Mouse (Mus musculus): ENCODE results near the gene Rgs12.
A peak's percentile ranks its signal among the peaks of the same experiment; 100 is the strongest.

The Rgs12 gene

DNA sequence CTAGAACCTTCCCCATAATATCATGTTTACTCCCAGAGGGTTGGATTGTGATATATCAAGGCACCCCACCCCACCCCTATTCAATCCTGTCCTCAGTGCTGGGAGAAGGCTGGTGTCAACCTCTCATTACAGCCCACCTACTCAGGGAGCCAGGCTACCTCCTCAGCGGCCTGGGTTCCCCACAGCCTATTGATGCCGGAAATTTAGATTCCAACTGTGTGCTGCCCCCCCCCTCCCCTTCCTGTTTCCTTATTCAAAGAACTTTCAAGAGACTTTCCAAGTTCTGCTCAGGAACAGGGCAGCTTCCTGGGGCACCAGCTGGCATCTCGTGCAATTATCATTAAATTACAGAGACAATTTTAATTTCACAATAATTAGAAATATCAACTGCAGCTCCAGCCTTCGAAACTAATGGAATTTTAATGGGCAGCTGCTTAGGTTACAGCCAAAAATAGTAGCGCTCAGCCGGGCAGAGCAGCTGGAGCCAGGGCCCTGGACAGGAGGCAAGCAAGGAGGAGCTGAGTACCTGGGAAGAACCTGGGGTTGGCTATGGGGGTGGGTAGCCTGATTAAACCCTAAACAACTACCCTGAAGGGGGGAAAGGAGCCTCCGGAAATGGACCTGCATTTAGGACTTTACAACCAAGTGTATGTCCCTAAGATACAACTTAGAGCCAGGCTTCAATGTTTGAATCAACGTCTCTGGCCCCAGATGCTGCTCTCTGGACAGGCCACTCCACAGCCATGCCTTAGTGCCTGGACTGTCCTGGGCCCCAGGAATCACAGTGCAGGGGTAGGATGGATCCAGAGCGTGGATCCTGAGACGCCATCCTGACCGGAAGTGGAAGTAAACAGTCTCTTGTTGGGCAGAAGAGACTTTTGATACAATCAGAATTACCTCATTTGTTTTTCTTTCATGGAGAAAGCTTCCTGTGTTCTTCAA lies 17.5 kb upstream of the Rgs12 start:
- DNase-seq (ENCODE audit: low spot score in 2 of 2), result no peak

DNA sequence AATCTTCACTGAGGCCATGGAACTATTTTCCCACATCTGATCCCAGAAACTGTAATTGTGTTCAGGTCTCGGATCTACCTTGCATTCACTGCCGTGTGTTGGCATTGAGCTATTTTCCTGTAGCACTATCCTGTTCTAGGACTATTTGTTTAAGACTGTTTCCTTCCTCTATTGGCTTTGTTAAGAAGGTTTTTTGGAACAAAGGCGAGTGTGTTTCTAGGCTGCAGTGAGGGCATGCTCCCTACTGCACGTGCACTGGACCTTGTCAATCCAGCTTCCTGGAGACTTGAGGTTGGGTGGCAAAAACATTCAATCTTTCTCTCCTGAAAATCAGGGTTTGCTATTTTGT lies 16.8 kb upstream of the Rgs12 start:
- DNase-seq (ENCODE audit: low spot score in 2 of 2), result no peak

DNA sequence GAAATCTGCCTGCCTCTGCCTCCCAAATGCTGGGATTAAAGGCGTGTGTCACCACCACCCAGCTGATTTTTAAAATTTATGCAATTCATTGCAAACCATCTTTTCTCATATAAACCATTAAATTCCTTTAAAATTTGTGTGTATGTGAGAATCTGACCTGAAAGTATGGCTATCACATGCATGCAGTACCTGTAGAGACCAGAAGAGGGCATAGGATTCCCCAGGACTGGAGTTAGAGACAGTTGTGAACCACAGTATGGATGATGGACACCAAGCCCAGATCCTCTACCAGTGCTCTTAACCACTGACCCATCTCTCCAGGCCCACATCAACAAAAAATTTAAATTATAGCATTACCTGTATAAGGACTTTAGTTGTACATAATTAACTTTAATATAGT lies 15.8 kb upstream of the Rgs12 start:
- DNase-seq (ENCODE audit: low spot score in 2 of 2), result no peak

DNA sequence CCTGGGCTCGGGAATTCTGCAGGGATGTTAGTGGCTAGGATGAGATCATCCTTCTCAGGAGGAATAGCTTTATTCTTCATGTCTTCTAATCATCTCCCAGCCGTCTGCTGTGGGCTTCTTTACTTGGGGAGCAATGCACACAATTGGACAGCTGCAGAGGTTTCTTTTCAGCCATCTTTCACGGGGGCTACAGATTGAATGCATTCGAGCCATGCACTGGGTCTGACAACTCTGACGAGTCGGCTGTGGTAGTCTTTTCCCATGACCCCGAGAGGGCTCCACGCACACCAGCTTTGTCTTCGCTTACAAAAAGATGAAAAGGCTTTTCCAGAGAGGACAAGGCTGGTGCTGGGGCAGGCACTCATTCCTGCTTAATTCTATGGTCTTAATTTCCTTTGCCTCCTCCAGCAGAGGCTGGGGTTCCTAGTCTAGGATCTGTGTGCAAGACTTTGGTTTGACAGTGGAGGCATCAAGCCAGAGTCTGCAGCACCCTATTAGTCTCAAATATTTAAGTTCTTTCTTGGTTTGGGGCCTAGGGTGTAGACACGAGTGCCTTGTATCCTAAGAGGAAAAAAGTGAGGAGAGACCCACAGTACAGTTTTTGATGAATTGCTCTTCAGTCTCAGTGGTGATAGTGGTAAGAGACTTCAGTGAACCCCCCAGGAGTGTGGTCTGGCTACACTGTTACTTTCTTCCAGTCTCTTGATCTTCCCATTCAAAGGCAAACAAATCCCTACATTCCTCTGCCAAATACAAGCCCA lies 7.4 kb upstream of the Rgs12 start:
- no peak for DNase-seq (ENCODE audit: low spot score in 2 of 2)

DNA sequence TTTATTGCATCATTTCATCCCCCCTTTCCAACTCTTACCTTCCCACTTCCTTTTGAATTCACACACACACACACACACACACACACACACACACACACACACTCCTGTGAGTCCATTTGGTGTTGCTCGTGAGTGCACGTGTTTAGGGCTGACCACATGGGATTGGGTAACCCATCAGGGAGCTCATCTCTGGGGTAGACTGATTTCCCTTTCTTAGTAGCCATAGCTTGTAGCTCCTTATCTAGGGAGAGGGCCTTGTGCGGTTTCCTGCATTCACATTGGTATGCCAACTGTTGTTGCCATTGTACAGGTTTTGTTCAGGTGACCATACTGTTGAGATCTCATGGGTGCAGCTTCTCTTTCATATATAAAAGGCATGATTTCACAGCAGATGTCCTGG lies 5.8 kb upstream of the Rgs12 start:
- no peak for DNase-seq (ENCODE audit: low spot score in 2 of 2)

DNA sequence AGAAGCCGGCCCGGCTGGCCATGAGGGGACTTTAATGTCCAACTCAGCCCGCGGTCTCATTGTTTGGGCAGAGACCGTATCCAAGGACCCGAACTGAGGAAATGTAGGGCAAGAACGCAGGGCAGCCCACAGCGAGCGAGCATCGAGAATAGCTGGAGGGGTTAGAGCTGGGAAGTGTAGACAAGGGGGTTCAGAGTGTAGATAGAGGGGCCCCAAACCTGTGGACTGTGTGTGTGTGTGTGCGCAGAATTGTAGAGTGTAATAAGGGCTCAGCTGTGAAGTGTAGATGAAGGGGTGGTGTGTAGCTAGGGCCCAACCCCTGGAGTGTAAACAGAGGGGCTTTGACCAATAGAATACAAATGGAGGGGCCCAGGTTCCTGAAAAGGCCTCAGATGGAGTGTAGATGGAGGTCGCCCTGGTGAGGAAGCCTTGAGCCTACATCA lies 545 bp downstream of the Rgs12 start:
- no peak for DNase-seq (ENCODE audit: low spot score in 2 of 2)

DNA sequence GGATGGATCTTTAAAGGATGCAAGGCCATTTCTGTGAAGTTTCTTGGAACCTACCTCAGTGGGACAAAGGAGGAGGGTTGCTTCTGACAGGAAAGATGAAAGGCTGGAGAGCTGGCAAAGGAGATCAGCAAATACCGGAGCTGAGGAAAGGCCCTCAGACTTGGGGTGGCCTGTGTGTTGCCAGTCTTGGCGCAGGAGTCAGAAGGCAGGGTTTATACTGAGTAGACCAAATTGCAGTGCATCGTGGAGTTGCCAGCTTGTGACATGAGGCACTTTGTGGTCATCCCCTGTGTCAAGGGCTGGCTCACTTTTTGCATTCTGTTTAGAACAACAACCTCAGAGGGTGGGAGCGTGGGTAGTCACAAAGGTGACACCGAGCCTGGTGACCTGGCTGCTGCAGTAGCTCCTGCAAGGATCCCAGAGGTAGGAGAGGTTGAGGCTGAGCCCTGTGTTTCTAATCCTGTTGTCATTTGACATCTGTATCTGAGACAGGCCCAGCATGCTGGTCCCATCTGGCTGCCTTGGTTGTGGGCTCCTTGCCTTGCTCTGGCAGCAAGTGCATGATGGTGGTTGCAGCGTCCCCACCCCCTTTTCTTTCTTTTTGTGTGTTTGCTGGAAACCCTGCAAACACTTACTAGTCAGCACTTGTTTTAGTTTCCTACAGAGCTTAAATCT lies 1.4 kb downstream of the Rgs12 start:
- no peak for DNase-seq (ENCODE audit: low spot score in 2 of 2)

DNA sequence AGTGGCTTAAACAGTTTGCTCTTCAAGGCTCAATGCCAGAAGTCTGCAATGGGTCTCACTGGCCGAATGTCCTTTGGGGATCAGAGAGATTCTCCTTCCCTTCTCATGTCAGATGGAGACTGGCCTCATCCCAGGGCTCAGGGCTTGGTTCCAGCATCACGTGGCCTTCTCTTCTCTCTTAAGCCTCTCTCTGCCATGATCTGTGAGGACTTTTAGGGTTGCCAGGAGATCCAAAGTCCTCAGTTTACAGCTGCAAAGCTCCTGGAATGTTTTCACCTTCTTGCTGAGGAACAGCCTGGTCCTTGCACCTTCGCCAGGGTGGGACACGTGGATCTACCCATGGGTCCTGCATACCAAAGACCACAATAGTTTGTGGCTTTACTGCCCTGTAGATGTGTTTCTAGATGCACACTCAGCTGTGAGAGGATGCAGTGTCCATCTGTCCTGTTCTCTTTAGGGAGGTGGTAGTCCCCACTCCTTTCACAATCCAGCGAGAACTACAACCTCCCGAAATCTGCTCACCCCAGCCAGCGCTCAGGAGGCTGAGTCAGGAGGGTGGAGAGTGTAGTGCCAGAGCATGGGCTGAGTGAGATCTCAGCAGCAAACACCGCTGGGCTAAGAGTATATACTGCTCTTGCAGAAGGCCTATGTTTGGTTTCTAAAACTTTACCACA lies 2.1 kb downstream of the Rgs12 start:
- DNase-seq (ENCODE audit: low spot score in 2 of 2), result no peak

DNA sequence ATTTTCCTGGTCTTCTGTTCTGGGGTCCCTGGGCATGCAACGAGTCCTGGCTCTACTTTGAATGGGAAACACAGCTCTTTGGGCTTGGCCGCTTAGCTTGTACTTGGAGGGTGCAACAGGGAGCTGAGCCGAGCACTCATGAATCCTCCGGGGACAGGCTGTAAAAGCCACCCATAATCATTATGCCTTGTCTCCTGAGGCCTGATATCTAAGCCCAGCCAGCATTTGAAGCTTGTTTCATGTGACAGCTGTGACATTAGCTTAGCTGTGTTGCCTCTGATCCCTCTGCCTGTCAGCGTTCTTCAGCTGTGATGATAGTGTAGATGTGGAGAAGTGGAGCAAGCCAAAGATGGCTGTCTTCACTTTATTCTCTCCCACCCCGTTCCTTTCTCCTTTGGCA lies 5.3 kb downstream of the Rgs12 start:
- DNase-seq (ENCODE audit: low spot score in 2 of 2), result no peak

DNA sequence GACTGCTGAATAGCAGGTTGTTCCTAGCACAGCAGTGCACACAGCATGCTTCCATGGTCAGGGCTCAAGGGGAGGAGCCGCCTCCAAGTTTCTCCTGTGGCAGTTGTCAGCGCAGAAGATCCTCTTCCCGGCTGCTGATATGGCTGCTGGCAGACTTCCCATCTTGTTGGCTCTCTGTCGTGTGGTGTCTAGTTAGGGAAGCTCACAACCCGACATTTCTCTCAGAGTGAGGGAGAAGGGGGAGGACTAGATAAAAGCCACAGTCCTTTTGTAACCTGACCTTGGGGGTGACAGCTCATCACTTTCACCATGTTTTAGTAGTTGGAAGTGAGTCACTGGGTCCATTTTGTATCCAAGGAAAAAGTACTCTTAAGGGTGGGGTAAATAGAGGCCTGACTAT lies 6.4 kb downstream of the Rgs12 start:
- DNase-seq (ENCODE audit: low spot score in 2 of 2), result no peak

DNA sequence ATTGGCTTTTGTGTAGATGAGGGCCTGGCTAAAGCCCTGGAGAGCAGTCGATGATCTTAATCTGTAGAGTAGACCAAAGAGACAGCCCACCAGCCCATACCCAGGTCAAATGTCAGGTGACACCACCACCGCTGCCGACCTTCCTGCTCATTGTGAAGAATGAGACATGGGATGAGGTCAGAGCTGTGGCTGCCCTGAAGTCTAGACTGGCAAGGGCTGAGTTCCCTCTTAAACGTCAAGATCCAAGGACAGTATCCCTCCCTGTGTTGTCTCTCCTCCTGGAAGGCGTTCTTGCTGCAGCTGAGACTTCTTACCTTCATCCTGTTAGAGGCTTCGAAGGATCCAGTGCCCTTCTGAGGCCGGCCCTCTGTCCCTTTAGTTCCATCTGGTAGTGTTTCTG lies 6.9 kb downstream of the Rgs12 start:
- DNase-seq (ENCODE audit: low spot score in 2 of 2), result no peak

DNA sequence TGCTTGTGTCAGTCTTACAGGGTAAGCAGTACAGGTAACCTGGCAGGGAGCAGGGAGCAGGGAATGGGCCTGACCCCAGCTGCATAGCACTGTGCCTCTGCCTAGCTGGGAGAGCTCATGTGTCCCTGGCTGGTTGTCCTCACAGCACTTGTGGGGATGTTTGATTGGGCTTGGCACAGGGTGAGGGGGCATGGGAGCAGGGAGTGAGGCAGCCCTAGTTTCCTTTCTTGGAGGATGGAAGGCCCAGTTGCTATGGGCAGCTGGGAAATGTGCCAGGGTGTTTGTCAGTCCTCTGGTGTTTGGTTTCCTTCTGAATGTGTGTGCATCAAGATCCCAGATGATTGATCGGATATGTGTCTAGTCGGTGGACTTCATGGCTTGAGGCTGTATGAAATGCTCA lies 7.8 kb downstream of the Rgs12 start:
- peak in 1 of 2 experiments; percentile 20 for DNase-seq (ENCODE audit: low spot score in 2 of 2)

DNA sequence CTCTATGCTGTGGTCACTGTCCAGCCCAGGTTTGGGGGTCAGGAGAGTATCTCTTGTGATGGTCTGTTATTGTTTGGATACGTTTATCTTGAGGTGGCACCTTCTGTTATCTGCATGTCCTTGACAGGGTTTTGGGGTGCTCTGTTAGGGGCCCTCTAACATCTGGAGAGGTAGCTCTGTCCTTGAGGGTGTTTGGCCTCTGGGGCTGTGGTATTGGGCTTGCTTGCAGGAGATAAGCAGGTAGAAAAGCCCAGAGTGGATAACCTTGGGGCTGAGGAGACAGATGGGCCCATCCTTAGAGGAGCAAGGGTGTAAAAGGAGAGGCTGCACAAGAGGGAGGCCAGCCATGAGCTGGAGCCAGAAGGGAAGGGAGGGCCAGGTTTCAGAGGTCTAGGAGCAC lies 10.8 kb downstream of the Rgs12 start:
- DNase-seq (ENCODE audit: low spot score in 2 of 2), result no peak

DNA sequence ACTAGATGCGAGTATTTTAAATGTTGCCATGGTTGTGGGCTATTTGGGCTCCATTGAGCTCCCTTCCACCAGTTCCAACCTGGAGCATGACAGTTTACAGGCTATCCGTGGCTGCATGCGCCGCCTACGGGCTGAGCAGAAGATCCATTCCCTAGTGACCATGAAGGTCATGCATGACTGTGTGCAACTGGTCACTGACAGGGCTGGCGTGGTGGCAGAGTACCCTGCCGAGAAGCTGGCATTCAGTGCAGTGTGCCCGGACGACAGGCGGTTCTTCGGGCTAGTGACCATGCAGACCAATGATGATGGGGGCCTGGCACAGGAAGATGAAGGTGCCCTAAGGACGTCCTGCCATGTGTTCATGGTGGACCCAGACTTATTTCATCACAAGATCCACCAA lies 16.3 kb downstream of the Rgs12 start:
- DNase-seq (ENCODE audit: low spot score in 2 of 2), result no peak

DNA sequence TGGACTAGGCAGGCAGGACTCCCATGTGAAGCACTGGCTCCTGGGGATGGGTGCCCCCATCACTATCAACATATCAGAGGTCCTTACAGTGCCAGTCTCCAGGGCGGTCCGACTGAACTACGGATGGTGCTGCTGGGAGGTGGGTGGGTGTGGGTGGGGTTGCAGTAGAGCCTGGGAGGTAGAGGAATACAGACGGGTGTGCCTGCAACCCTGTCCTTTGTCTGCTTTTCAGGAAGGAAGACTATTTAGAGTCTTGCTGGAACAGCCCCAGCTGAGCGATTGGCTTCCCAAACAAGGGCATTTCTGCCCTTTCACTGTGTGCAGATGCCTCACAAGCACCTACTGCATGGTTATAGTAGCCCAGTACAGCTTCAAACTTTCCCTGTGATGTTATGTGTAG lies 19.1 kb downstream of the Rgs12 start:
- DNase-seq (ENCODE audit: low spot score in 2 of 2), result no peak

DNA sequence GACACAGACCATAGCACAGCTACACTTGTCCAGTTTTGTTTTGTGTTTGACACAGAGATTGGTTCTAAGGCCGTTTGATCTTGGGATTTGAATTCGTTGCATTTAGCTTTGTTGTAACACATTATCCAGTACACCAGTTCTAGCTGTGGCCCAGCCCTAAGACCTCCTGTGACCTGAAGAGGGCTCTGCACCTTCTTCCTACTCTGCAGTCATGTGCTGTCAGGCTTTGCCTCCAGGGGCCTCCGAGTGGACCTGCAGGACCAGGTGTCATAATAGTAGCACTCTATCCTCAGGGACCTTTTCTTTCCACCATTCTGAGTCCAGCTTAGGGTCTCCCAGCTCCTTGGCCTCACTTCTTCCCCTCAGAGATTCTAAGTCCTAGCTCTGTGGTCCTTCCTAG lies 23.2 kb downstream of the Rgs12 start:
- DNase-seq (ENCODE audit: low spot score in 2 of 2), result no peak

DNA sequence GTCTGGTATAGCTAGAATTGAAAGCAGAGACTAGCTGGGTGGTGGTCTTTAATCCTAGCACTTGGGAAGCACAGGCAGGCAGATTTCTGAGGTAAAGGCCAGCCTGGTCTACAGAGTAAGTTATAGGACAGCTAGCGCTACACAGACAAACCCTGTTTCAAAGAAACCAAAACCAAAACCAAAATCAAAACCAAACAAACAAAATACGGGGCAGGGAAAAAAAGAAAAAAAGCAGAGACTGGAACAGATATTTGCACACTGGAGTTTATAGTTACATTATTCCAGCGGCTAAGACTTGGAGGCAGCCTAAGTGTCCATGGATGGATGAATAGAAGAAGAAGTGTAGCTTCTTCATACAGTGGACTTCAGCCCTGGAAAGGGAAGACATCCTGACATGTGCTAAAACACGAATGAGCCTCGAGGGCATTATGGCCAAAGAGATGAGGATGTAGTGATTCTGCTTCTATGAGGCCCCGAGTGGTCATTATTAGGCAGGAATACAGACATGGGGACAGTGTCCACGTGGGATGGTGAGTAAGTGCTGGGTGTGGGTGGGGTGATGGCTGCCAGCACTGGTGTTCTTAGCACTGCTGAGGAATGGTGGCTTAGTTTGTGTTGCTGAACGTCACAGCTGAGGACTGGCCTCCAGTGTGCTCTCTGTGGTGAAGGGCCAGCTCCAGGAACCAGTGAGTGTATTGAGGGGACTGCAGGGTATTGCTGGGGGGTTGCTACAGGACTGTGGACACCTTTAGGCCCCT lies 24.5 kb downstream of the Rgs12 start:
- DNase-seq (ENCODE audit: low spot score in 2 of 2), result no peak

DNA sequence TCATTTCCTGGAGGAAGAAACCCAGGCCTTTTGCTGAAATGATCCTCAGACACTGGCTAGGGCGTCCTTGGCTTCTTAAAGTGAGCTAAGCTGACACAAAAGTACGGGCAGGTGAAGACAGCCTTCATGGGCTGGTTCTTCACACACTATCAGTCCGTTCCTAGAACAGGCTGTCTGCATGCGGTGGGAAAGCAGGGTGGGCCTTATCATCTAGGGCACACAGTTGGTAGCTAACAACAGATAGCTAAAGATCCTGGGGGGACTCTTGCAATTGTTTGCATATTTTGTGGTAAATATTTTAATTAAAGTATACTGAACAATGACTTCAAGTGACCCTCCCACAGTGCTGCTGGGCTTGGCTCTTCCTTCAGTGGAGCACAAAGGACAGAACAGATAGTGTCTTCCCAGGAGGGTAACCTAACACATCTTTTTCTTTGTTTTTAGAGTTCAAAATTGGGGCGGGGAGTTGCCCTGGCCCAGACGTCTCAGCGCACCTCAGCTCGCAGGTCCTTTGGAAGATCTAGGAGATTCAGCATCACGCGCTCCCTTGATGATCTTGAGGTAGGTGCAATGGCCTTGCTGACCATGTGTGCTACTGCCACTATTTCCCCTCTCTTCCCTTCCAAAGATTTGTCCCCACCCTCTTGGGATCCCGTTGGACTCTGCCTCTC lies 25.7 kb downstream of the Rgs12 start:
- no peak for DNase-seq (ENCODE audit: low spot score in 2 of 2)

DNA sequence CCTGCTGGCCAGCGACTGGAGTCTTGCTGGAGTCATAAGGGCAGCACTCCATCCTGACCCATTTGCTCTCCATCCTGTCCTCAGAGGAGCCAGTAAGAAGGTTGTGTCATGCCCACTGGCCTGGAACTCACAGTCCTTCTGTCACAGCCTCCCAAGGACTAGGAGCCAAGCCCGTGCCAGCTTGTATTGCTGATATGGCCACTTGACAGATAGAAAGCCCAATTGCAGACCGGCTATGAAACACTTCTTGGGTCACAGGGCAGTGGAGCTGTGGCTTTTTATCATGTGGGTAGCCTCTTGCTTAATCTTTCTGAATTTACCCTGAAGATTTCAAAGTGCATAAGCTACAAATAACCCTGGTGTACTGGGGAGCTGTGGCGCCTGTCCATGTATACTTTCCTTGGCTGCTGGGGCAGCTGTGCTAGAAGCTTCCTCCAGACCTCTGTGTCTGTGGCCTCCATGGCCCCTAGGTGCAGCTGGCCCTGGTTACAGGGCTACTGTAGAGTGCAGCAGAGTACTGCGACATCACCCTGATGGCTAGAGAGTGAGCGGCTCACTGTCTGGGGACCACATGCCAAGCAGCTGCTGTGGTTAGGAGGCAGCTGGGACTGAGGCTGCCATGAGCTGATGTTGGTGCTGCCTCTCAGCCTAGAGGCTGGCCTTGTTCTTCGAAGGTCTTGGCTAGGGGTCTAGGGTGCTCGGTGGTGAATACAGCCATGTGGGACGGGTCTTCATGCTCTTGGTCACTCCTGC lies 27.5 kb downstream of the Rgs12 start:
- DNase-seq (ENCODE audit: low spot score in 2 of 2), result no peak

DNA sequence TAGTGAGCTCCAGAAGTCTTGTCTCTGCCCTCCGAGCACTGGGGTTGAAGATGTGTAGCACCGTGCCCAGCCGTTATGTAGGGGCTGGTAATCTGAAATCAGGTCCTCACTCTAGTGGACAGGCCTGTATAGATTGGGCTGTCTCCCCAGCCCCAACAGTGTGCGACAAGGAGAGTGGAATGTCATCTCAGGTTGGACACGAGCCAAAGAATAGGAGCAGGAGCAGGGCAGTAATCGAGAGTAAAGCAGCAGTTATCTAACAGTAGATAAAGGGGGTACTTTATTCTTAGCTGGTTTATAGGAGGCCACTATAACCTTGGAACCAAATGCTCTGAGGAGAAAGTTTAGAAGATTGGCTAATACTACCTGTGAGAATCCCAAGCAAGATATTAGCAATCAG lies 30.9 kb downstream of the Rgs12 start:
- DNase-seq (ENCODE audit: low spot score in 2 of 2), result no peak

Measured in frontal cortex, postnatal 14 days (tissue).